Mouse (Mus musculus) bone marrow macrophage, adult 2 months (primary cell): ENCODE measurements at regions not wholly inside any gene's neighbourhood (a gene's known extent, or its start where the extent isn't known, plus 50 kb on each side); places are given as distances from the start of the nearest gene placed in this dataset.

ENCODE experiments used
- H3K27ac ChIP-seq: 2 replicates; pipeline ENCODE4 v1.5.1; 2012; ENCODE audit warnings: low read depth, low read length; ENCODE audit not compliant: insufficient read depth
- H3K4me1 ChIP-seq: 2 replicates; pipeline ENCODE4 v1.6.1; 2012; ENCODE audit warnings: low read length; ENCODE audit not compliant: control insufficient read depth, insufficient read depth
- H3K4me3 ChIP-seq: 2 replicates; pipeline ENCODE4 v1.5.1; 2012; ENCODE audit warnings: mild to moderate bottlenecking, low read length, moderate library complexity; ENCODE audit not compliant: insufficient read depth
- CTCF ChIP-seq: IDR thresholded peaks from 2 replicates; pipeline ENCODE4 v1.5.1; 2012; ENCODE audit warnings: low read depth, mild to moderate bottlenecking, low read length, moderate library complexity
- POLR2A ChIP-seq: IDR thresholded peaks from 2 replicates; pipeline ENCODE4 v1.6.1; 2012; ENCODE audit warnings: mild to moderate bottlenecking, low read depth, low read length, borderline replicate concordance

DNA sequence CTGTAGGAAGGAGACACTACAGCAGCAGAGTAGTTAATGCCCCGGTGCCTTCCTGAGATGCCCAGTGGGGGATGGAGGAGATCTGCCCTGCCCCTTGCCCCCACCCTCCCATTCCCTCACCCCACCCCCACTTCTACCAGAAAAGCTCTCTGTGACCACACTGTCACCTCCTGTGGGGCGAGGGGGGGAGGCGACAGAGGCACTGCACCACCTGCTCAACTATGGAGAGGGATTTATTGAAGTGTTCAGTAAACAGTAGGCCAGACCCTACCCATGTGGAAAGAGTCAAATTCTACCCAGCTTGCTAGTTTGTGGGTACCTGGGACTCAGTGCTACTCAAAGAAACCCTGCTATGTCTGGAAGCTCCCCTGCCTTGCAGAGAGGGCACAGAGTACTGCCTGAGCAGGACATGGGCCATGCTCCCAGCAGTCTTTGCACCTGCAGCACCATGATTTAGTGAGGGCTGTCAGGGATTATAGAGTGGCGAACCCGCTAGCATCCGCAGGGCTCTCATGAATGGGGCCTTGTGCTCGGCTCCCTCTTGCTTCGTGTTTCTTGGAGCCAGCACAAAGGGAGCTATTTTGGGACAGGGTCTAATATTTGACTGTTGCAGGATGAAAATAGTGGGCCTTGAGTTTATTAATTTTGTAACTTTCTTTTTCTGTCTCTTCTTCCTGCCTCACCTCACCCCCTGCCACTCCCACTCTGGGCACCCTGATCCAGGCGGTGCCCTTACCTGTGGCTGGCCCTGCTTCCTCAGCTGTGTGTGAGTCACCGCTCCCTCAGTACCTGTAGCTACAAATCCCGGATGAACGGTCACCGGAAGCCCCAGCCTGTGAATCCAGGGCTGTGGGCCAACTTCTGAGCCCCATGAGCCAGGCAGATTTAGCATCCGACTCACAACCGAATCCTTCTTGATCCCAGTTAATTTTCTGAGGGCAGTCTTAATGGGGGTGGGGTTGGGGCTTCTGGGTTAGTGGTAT is 218.2 kb downstream of the Cdc5l start:
- no peak overlapping the region for H3K27ac ChIP-seq
- H3K4me3 ChIP-seq, result no peak overlapping the region
- TF ChIP-seq POLR2A (no peak), CTCF (no peak)
- H3K4me1 ChIP-seq, result no peaks in the 10 kb centered on the region

DNA sequence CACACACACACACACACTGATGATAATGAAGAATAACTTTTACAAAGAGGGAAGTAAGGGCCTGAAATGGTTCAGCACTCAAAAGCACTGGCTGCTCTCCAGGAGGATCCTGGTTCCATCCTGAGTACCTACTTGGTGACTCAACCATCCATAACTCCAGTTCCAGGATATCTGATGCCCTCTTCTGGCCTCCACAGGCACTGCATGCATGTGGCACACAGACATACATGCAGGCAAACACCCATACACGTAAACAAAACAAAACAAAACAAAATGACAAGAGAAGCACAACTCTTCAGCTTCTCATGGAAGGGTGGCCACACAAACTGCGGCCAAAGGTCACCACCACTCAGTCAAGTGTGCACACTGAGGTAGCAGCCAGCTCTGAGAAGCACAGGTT is 222.6 kb downstream of the Cdc5l start:
- Histone ChIP-seq H3K4me3 (no peak overlapping the region), H3K27ac (no peak overlapping the region), H3K4me1 (no peaks in the 10 kb centered on the region)
- TF ChIP-seq POLR2A (no peak), CTCF (no peak)

DNA sequence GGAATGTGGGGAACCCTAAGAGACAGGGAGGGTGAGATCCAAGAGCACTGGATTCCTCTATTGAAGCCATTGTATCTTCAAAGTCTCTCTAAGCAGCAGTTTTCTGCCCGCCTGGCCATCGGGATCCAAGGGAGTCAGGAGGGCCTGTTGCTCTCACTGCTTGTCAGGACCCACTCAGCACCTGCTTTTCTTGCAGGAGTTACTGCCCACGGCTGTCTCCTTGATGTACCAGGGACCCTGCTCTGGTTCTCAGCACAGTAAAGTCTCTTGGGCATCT is 224.2 kb downstream of the Cdc5l start:
- no peaks in the 10 kb centered on the region for H3K4me1 ChIP-seq
- no peak overlapping the region for H3K27ac ChIP-seq
- no peak overlapping the region for H3K4me3 ChIP-seq
- TF ChIP-seq POLR2A (no peak), CTCF (no peak)

DNA sequence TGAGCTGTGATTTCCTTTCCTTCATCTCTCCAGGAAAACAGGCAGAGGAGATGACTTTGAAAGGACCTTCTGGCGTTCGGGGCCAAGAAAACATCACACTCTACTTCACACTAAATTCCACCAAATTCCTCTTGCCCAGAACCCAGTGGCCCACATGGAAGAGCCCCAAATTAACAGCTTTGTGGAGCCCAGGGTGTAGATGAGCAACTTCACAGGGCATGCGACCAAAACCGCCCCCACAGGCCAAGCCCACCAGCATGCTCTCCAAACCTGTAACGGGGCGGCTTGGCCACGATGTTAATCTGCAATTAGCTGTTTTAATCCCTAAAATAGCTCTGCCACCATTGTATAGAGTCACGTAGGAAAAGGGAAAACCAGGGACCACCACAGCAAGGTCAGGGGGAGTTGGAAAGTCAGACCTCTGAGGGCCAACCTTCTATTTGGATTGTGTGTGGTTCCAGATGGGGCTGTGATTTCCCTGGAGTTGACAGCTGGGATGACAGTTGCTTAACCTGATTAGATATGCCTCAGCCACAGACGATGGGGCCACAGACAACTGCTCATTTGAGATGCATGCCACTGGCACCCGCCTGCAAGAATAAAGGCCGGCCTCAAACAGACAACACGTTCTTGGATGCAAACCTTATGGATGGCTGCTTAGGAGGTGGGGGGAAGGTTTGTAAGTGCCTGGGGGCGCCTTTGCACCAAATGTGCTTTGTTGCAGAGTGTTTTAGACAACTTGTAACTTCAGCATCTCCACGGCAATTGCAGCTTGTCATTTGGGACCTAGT is 224.7 kb downstream of the Cdc5l start:
- Histone ChIP-seq H3K4me1 (no peaks in the 10 kb centered on the region), H3K27ac (no peak overlapping the region), H3K4me3 (no peak overlapping the region)
- no peak for TF ChIP-seq POLR2A
- TF ChIP-seq CTCF, result no peak

DNA sequence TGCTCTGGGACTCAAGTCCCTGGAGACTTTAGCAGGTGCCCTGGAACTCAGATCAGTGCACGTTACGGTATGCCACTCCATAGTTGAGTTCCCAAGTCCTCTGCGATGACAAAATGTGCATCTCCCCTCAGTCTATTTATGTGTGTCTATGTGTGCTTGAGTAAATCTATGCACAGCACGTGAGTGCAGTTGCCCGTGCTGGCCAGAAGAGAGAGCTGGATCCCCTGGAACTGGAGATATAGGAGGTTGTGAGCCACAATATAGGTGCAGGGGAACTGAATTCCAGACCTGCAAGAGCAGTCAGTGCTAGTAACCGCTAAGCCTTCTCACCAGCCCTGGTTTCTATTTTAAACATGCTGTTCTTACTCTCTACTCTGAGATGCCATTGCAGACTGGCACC is 237.8 kb downstream of the Cdc5l start:
- Histone ChIP-seq H3K4me3 (no peak overlapping the region), H3K4me1 (no peaks in the 10 kb centered on the region), H3K27ac (no peak overlapping the region)
- no peak for TF ChIP-seq POLR2A
- no peak for TF ChIP-seq CTCF

DNA sequence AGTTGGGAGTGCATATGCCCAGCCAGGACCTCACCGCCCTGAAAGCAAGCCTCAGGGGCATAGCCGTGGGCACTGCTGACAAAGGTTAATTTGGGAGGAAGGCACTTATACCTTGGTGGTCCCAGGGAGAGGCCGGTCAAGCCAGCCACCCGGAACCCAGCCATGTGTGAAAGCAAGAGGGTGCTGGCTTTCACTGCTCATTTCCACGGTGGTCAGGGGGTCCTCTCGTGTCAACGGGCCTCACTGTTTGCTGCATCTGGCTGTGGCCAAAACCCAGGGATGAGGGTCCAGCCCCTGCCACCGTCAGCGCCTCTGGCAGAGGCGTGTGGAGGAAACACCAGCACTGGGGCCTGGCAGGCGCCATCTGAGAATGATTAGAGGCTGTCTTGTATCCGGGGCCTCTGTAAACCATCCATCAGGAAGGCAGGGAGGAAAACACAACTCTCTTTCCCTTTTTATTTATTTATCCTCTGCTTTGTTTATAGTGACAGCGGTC is 238.7 kb downstream of the Cdc5l start:
- H3K4me1 ChIP-seq, result no peaks in the 10 kb centered on the region
- no peak overlapping the region for H3K27ac ChIP-seq
- H3K4me3 ChIP-seq, result no peak overlapping the region
- TF ChIP-seq POLR2A (no peak), CTCF (no peak)

DNA sequence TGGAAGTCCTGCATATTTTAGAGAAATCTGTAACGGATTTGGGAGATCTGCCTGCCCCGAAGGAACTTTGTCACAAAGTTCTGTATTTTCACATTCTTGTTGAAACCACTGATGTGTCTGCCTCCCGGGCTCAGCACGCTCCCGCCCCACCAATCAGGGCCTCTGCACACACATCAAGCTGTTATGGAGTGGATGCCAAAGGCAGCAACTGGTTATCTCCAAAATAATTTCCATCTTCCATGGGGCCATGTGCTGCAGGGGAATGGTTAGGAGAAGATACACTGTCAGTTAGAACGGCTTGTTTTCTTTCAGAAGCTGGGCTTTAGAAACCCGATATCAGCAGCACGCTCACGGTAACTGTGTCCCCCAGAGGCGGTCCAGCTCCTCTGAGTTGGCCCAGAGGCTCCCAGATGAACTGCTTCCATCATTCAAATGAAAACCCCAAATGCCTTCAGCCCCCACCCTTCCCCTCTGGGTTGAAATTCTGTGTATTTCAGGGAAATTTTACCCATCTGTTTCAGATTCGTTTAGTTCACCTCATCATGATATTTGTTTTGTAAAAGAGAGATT is 240.0 kb downstream of the Cdc5l start:
- no peak overlapping the region for H3K27ac ChIP-seq
- no peaks in the 10 kb centered on the region for H3K4me1 ChIP-seq
- H3K4me3 ChIP-seq, result no peak overlapping the region
- TF ChIP-seq POLR2A, result no peak
- TF ChIP-seq CTCF, result no peak

DNA sequence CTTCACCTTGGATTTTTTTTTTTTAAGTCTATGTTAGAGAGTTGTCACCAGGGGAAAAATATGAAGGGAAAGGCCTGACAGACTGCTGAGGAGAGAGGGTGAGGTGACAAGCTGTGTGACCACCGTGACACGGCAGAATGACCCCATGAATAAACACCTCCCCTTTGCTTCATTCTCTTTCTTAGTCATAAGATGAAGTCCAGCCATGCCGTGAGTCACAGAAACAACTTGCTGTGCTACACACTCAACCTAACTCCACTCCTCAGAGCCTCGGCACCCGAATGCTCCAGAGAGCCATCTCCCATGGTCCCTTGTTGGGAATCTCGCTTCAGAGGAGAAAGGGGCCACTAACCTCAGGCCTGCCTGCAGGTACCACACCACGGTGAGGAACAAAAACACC is 246.1 kb downstream of the Cdc5l start:
- no peak overlapping the region for H3K27ac ChIP-seq
- H3K4me1 ChIP-seq, result no peaks in the 10 kb centered on the region
- H3K4me3 ChIP-seq, result no peak overlapping the region
- no peak for TF ChIP-seq POLR2A
- no peak for TF ChIP-seq CTCF

DNA sequence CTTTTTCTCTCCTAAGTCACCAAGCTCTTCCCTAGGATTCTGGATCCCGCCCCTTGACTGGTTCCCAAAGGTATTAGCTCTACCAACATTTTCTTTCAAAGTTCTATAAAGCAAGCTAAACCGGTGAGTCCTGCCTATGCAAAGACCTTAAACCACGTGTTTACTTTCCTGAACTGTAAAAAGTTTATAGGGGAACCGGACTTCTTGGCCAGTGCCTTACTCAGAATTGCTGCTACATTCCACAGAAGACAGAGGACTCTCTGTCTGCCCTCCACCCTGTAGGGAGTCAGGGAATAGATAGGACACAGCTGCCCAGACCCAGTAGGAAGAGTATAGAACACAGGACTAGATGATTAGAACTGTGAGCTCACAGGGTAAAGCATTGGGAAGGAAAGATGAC is 257.2 kb downstream of the Cdc5l start:
- H3K4me3 ChIP-seq, result no peak overlapping the region
- no peaks in the 10 kb centered on the region for H3K4me1 ChIP-seq
- no peak overlapping the region for H3K27ac ChIP-seq
- TF ChIP-seq CTCF, result no peak
- TF ChIP-seq POLR2A, result no peak
